Mouse (Mus musculus) central nervous system, embryonic 11.5 days (tissue): ENCODE results near the gene Zfp874b. TPM values are rescaled to one million over a fixed set of nuclear protein-coding genes. Genes with fewer than 3 reads are reported as not detected.

Experiments
- polyA plus RNA-seq: library from polyadenylated mRNA; depleted of rRNA; stranded (reverse); fragments of >200 nt; gene quantifications from 2 replicates; pipeline ENCODE4 v1.2.3, GENCODE M21; 2012; rRNA removed

The Zfp874b gene
- polyA plus RNA-seq = 2.3 and 4.2 TPM in 2 replicates

DNA sequence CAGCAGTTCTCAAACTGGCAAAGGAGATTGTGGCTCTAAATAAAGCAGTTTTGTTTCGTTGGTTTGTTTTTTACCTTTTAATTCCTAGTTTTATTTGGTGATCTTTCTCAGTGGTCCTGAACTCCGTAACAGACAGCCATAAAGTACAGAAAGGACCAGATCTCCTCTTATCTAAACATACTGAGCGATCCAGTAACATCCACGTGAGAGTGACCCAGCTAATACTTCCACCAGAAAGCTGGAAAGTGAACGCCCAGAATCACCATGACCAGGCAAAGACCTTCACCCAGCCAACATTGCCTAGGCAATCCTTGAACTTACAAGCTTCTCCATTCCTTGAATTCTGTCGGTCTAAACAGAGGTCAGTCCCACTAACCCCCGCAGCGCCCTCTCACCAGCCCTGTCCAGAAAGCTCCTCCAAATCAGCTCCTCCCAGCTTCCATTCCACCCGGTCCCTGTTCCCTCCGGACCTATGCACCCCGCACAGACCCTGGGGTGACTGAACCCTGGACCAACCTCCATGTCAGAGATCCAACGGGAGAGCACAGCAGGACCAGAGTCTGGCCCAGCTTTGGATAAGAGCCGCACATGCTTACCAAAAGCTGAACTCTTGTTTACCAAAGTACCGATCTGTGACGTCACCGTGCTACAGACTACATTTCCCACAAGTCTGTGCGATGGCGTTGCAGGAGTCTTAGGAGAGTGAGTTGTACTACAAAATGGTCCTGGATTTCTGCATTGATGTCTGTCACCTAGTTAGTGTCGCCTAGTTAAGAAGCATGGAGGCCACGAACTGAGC is at the start of gene Zfp874b:
Gene Zfp874b (minus strand): TSS at position 634 of the 799 bp plus-strand sequence.

DNA sequence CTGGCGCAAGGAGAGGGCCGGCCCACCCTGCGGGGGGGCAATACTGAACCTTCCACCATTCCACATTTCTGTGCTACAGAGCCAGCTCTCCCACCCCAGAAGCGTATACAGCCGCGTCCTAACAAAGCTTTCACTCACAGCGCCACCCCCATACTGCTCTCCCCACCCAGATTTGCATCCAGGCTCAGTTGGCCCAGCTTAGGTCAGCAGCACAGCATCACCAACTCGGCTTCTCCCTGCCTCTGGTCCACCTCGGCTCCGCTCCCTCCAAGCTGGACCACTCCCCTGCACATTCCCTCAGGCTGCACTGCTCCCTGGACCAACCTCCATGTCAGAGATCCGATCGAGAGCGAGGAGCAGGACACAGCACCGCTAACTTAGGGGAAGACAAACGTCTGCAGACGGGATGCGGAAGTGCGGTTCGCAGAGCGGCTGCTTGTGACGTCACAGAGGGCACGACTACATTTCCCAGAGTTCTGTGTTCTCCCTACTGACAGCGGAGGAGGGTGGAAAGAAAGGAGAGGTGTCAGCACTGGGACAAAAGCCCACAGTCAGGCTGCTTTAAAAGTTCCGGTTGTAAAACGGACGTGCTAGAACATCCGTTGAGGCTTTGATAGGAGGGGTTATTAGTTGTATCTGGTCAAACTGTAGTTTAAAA is 41.8 kb upstream of the Zfp874b start, which contains the start of the genes Gm26965 and Zfp87:
Gene Gm26965 (minus strand): TSS at position 399 of the 658 bp plus-strand sequence.
Gene Zfp87 (minus strand): TSS at position 425 of the 658 bp plus-strand sequence.

DNA sequence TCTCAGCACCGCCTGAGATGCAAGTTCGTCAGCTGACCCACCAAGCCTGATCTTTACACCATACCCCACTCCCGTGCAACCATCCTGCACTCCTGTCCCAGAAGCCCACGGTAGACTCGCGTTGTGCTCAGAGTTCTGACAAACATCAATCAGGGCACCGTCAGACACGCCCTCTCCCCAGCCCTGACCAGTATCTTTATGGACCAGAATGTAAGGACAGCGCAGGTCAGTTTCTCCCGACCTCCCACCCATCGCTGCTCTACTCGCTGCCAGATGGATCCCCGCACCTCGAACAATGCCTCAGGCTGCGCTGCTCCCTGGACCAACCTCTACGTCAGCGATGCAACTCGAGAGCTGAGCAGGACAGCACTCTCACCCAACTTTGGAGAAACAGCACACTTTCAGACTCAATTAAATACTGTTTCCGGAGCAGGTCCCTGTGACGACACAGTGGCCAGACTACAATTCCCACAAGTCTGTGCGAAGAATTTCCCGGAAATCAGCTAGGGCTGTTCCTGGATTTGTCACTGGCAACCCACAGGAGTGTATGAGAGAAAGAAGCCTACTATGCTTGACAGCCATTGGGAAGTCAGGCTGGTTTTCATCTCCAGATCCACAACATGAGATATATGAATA is 16.1 kb upstream of the Zfp874b start, which contains the start of gene Zfp58:
Gene Zfp58 (minus strand): TSS at position 472 of the 636 bp plus-strand sequence.

DNA sequence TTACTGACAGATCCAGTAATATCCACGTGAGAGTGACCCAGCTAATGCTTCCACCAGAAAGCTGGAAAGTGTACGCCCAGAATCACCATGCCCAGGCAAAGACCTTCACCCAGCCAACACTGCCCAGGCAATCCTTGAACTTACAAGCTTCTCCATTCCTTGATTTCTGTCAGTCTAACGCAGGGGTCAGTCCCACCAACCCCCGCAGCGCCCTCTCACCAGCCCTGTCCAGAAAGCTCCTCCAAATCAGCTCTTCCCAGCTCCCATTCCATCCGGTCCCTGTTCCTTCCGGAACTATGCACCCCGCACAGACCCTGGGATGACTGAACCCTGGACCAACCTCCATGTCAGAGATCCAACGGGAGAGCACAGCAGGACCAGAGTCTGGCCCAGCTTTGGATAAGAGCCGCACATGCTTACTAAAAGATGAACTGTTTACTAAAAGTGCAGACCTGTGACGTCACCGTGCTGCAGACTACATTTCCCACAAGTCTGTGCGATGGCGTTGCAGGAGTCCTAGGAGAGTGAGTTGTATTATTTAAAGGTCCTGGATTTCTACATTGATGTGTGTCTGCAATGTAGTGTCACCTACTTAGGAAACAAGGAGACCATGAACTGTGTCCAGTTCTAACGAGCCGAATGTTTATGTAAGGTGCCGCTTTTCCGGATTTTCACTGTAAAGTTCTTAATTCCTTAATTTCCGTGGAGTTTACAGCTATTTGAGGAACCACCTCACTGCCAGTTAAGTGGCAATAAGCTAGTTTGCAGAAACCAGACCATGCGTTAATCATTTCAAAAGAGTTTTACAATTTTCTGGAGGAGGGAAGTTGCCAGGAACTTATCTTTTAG is 32.7 kb downstream of the Zfp874b start, which contains the start of gene Zfp874a:
Gene Zfp874a (minus strand): TSS at position 453 of the 849 bp plus-strand sequence.

Other genes starting within 250 kb of the Zfp874b start
- 1.5 and 2.2 TPM in 2 replicates for gene Zfp458, start 205.8 kb downstream of the Zfp874b start, polyA plus RNA-seq
- 1.2 and 2.0 TPM in 2 replicates for gene Zfp457, start 177.8 kb downstream of the Zfp874b start, polyA plus RNA-seq
- gene Zfp595, start 151.7 kb downstream of the Zfp874b start, polyA plus RNA-seq = 1.5 and 3.2 TPM in 2 replicates
- gene Gm28044, start 123.7 kb downstream of the Zfp874b start, polyA plus RNA-seq = not detected in 2 replicates
- 0.61 and 1.3 TPM in 2 replicates for gene Zfp953, start 123.7 kb downstream of the Zfp874b start, polyA plus RNA-seq
- 0.15 and 0.18 TPM in 2 replicates for gene Gm28041, start 108.5 kb downstream of the Zfp874b start, polyA plus RNA-seq
- 0.44 and 0.84 TPM in 2 replicates for gene Zfp456, start 108.4 kb downstream of the Zfp874b start, polyA plus RNA-seq
- 5.5 and 6.9 TPM in 2 replicates for gene Zfp429, start 84.4 kb downstream of the Zfp874b start, polyA plus RNA-seq
- 0.36 and 1.4 TPM in 2 replicates for gene Zfp459, start 62.8 kb downstream of the Zfp874b start, polyA plus RNA-seq
- 2.3 and 4.8 TPM in 2 replicates for gene Zfp874a, start 32.6 kb downstream of the Zfp874b start, polyA plus RNA-seq
- gene Zfp58, start 16.3 kb upstream of the Zfp874b start, polyA plus RNA-seq = 6.4 and 10.1 TPM in 2 replicates
- gene Gm26965, start 41.9 kb upstream of the Zfp874b start, polyA plus RNA-seq = not detected in 2 replicates
- 12.7 and 20.2 TPM in 2 replicates for gene Zfp87, start 41.9 kb upstream of the Zfp874b start, polyA plus RNA-seq
- 8.5 and 11.2 TPM in 2 replicates for gene Zfp748, start 69.6 kb upstream of the Zfp874b start, polyA plus RNA-seq
- 1.2 and 3.6 TPM in 2 replicates for gene Zfp729b, start 125.4 kb upstream of the Zfp874b start, polyA plus RNA-seq
- gene Gm49345, start 153.5 kb upstream of the Zfp874b start, polyA plus RNA-seq = 0.11 TPM in 1 of 2 replicates, not detected in the other
- gene Zfp729a, start 153.5 kb upstream of the Zfp874b start, polyA plus RNA-seq = 1.9 and 3.4 TPM in 2 replicates
- 6.1 and 11.8 TPM in 2 replicates for gene Zfp738, start 202.8 kb upstream of the Zfp874b start, polyA plus RNA-seq
- gene Zfp65, start 244.9 kb upstream of the Zfp874b start, polyA plus RNA-seq = 5.8 and 10.6 TPM in 2 replicates